In genomic region chr14:51252206-51252605, GRCm38 (mm10) we compare ENCODE assay signal across 11 mouse cellular contexts. TPM values are rescaled to one million over a fixed set of nuclear protein-coding genes. Genes with fewer than 3 reads are reported as not detected.
"Had no signal": no experiment of that assay in that cellular context is flagged by ENCODE, and none has a peak within 500 bp of the region (broad histone marks: within the 10 kb centered on the region; RNA-seq: fewer than 3 reads in every experiment).

No protein-coding gene starts in this region.

RNA-seq across cellular contexts. Expression of gene Rnase2a, which starts 3.7 kb away (rescaled TPM):
- total RNA-seq: left cerebral cortex, adult 8-10 months; left cerebral cortex, postnatal 10 days; left cerebral cortex, postnatal 14 days; left cerebral cortex, postnatal 25 days; left cerebral cortex, postnatal 36 days; left cerebral cortex, postnatal 4 days; liver, adult 2 months; megakaryocyte-erythroid progenitor cell, adult 5-6 weeks; midbrain, postnatal 0 days; monocyte, adult 5-6 weeks had no signal

RNA-seq across cellular contexts. Expression of gene Ear14, which starts 49.0 kb away (rescaled TPM):
- total RNA-seq: left cerebral cortex, adult 8-10 months; left cerebral cortex, postnatal 10 days; left cerebral cortex, postnatal 14 days; left cerebral cortex, postnatal 25 days; left cerebral cortex, postnatal 36 days; left cerebral cortex, postnatal 4 days; liver, adult 2 months; megakaryocyte, adult 5-6 weeks; megakaryocyte-erythroid progenitor cell, adult 5-6 weeks; midbrain, postnatal 0 days; monocyte, adult 5-6 weeks had no signal

RNA-seq across cellular contexts. Expression of gene Ang2, which starts 53.3 kb away (rescaled TPM):
- total RNA-seq: left cerebral cortex, postnatal 10 days; left cerebral cortex, postnatal 14 days; left cerebral cortex, postnatal 25 days; left cerebral cortex, postnatal 36 days; left cerebral cortex, postnatal 4 days; liver, adult 2 months; megakaryocyte, adult 5-6 weeks; megakaryocyte-erythroid progenitor cell, adult 5-6 weeks; midbrain, postnatal 0 days; monocyte, adult 5-6 weeks had no signal
